Mouse (Mus musculus): Measurements from ENCODE around the gene Trappc5.

Gene Trappc5

DNA sequence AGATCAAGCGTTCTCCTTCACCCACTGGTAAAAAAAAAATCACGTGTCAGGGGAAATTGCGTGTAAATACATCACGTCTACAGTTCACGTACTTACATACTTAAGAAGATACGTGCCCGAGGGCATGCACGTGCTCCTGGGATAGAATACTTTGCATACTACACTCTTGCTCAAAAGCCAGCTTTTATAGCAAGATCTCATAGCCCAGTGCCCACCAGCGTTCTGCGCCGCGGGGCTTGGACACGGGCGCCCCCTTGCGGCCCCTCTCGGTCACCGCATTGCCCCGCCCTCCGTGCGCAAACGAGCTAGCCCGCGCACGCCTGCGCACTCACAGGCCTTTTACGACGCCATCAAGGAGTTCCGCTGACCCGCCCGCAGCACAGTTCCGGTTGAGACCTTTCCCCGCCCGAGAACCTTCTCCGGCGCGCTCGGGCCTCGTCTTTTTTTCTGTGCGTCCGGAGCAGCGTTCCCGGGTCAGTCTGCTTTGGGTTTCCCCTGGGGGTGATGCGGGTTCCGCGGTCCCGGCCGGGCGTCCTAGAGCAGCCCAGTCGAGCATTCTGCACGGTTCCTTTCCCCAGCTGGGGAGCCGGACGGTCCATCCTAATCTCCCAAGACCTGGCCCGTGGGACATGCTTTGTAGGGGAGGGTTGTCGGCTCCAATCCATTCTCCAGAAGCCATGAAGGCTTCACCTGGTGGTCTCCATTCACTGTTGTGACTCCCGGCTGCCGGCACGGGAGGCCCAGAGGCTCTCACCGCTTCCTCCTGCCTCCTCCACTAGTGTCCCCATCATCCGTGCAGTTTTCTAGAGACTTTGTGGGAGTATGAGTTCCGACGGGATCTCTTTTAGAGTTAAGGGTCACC lies at the start of gene Trappc5:
Trappc5 (plus strand) TSS at position 169 of the 862 bp plus-strand sequence.
- DNase-seq (ENCODE audit: low spot score in 2 of 2): peak; percentile 82 to 96

DNA sequence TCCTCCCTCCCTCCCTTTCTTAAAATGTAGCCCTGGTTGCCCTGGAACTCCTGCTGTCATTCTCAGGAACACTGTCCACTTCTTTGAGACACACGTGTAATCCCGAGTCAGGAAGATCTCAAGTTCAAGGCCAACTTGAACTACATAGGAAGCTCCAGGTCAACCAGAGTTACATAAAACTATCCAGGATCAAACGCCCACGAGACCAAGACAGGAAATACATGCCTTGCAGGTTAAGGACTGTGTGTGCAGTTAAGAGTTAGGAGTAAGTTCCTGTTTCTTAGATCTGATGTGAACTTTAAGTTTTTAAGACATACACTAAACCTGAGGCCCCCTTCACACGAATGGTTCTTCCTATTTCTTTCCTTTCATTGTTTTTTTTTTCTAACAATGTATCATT lies 49.1 kb upstream of the Trappc5 start:
- DNase-seq (ENCODE audit: low spot score in 2 of 2): no peak

DNA sequence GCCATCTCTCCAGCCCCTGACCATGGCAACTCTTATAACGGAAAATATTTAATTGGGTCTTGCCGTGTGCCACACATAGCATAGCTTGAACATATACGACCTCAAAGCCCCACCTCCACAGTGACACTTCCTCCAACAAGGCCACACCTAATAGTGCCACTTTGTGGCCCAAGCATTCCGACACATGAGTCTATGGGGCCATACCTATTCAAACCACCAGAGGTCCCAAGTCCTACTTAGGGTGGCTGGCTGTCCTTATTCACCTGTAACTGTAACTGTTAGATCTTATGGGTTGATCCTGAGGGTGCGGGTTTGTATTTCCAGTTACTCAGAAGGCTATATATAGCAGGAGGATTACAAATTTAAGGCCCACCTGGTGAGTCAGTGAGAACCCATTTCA lies 48.1 kb upstream of the Trappc5 start:
- peak in 1 of 2 experiments; percentile 31 for DNase-seq (ENCODE audit: low spot score in 2 of 2)

DNA sequence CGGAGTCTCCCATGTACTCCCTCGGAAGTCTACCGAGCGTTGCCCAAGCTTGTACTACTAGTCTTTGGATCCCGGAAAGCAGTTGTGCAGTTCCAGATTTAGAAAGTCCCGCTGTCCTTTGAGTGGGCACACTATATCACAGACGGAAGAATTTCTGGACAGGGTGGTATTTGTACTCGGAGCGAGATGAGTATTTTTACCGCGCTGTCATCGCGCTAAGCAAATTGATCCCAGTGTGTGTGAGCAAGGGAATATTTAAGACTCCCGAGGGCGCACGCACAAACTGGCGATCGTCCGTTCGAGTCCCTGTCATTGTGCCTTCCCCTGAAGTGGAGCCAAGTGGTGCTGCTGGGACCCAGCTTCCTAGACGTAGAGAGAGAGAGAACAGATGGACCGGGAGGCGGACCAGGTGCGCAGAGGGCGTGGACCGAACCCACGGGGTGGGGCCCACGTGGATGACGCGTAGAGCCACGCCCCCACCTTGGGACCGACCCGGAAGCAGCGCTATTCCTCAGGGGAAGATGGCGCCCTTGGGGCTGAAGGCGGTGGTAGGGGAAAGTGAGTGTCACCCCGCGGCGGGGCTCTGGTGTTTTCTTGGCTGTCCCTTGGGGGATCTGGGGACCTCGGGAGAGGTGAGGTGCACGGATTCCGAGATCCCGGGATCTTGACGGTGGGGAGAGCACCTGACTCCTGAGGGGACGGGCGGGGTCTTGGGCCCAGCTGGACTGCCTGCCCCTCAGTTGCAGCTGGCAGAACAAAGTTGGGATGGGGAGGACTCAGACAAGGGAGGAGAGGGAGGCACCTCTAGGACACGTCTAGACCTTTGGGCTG lies 45.2 kb upstream of the Trappc5 start, which contains the start of gene Stxbp2:
Stxbp2 (plus strand) TSS at position 309 of the 831 bp plus-strand sequence.
- DNase-seq (ENCODE audit: low spot score in 2 of 2): peak in 1 of 2 experiments; percentile 67

DNA sequence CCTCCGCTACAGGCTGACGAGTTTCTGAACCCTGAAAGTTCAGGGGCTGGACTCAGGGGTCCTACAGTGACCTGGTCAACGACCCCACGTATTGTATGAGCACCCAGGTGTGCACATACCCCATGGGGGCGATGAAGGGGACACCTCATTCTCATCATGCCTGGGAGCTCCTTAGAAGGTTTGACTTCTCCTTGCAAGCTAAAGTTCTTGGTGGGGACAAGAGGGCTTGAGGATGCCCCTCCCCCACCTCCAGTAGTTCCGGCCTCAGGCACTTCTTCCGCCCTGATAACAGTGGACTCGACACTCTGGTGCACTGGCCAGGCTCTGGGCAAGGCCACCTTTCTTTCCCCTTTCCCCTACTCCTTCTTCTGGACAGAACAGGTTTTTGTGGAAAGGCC lies 44.6 kb upstream of the Trappc5 start:
- DNase-seq (ENCODE audit: low spot score in 2 of 2): no peak

DNA sequence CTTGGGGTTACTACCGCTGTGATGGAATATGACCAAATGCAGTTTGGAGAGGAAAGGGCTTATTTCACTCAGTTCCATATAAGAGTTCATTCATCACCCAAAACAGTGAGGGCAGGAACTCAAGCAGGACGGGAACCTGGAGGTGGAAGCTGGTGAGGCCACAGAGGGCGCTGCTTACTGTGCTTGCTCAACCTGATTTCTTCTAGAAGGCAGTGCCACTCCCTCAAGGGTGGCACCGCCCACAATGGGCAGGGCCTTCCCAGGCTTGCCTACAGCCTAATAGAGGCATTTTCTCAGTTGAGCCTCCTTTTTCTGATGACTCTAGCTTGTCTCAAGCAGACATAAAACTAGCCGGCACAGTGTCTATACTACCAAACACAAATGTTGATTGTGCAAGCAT lies 30.3 kb upstream of the Trappc5 start:
- DNase-seq (ENCODE audit: low spot score in 2 of 2): peak in 1 of 2 experiments; percentile 25

DNA sequence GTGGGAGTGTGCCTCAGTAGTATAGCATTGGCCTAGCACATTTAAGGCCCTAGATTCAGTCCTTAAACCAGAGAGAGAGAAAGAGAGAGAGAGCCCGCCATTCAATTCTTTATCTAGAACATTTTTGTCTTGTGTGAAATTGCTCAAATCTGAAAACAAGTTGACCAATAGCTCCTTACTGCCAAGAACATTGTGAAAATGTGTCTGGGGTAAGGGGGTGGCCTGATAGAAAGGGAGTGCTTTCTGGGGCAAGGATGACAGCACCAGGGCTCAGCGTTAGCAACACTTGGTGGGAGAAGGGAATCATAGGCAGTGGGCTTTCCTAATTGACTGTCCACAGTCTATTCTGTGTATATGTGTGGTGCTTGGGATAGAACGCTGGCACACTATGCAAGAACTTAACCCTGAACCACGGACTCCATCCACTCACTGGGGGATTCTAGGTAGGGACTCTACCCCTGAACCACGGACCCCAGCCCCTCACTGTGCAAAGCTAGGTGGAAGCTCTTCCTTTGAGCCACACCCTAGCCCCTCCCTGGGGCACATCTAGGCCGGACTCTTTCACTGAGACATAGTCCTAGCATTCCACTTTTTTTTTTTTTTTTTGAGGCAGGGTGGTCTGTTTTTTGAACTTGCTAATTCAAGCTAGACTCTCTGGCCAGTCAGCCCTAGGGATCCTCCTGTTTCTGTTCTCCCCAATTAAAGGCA lies 29.1 kb upstream of the Trappc5 start:
- DNase-seq (ENCODE audit: low spot score in 2 of 2): no peak

DNA sequence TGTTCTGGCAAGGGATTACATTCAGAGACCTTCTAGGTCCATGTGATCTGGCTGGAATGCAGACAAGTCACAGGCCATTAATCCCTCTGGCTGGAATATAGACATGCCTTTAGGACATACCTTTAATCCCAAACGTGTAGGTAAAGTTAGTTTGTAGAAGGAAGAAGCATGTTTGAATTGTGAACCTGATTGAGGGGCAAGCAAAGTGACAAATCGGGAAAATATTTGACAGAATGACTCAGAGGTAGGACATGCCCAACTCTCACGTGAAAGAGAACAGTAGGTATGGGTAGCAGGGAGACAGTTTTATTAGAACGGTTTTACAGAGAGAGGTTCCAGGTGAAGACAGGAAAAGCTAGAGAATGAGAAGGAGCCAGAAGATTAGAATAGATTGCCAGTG lies 28.5 kb upstream of the Trappc5 start:
- DNase-seq (ENCODE audit: low spot score in 2 of 2): no peak

DNA sequence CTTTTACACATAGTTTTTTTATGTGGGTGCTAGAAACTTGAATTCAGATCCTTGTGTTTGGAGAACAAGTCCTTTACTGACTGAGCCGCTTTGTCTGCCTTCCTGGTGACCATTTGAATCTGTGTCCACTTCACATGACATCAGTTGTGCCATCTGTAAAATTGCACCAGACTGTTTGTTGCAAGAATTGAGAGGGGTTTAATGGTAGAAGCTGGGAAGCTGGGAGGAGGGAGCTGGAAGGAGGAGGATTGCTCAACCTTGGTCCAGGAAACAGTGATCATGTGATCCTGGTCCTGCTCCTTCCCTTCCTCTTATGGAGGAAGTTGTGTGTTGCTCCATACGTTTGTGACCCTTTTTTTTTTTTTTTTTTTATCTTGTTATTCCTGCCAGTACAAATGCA lies 27.8 kb upstream of the Trappc5 start:
- DNase-seq (ENCODE audit: low spot score in 2 of 2): no peak

DNA sequence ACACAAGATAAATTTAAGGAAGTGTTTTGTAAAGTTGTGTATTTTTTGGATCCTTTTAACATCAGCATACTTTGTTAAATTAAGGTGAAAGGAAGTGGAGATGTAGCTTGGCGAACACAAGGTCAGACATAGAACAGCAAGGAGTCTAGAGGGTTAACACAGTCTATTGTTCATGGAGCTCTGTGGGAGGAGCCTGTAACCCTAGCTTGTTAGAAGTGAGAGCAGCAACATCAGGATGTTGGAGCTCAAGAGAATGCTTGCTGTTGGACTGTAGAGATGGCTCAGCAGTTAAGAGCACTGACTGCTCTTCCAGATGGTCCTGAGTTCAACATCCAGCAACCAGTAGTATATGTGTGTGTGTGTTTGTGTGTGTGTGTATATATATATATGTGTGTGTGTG lies 27.1 kb upstream of the Trappc5 start:
- no peak for DNase-seq (ENCODE audit: low spot score in 2 of 2)

DNA sequence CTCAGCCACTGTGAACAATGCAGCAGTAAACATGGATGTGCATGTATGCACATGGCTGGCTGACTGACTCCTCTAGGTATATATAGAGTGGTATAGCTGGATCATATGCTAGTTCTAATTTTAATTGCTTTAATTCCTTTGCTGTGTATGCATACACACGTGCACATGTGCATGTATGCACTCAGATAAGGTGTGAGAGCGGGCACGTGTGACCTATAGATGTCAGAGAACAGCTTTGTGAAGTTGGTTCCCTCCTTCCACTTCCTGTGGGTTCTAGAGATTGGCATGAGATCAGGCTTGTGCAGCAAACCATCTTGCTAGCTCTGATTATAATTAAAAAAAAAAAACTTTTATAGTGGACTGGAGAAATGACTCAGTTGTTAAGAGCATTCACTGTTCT lies 23.3 kb upstream of the Trappc5 start:
- DNase-seq (ENCODE audit: low spot score in 2 of 2): no peak

DNA sequence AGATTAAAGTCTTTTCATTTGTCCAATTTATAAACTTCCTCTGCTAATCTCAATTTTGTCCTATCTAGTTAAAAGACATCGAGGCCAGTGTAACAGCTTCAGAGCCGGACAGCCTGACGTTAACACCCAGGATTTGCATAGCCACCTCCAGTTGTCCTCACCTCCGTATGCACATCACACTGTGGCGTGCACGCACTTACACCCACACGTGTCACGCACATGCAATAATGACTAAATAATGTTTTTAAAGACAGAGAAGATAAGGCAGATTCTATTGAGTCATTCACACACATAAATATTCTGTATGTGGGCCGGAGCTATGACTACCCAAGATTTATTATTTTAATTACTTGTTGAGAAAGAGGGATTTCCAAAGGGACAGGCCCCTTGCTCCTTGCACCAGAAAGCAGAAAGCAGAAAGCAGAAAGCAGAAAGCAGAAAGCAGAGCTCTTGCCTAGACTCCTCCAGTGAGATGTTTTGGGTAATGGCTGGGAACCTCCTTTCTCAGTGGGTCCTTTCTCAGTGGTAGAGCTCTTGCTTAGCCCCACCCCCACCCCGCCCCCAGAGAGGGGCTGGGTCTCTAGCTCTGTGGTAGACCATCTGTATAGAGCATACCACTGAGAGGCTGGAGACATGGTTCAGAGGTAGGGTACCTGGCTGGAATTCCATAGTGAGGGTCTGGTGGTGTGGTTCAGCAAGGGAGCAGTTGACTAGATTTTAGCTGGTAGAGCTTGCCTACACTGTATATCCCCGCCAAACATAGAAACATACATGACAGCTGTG lies 21.2 kb upstream of the Trappc5 start:
- no peak for DNase-seq (ENCODE audit: low spot score in 2 of 2)

DNA sequence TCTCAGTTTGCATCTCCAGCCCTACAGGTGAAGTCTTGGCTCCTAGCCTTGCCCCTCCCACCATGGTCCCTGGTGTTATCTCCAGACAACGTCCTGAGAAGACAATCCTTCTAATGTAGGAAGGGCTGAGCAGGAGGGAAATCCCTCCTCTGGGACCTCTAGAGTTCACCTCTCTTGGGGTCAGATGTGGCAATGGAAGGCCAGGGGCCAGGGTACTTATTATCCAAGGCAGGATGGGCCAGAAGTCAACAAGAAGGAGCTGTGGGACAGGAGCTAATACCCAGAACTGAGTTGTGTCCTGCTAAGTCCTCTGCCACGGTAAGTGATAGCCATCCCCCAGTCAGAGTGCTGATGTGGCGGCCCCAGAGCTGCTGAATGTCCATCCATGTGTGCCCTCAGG lies 20.6 kb upstream of the Trappc5 start, which contains the start of gene Retn:
Retn (plus strand) TSS at position 245 of the 400 bp plus-strand sequence.
- no peak for DNase-seq (ENCODE audit: low spot score in 2 of 2)

DNA sequence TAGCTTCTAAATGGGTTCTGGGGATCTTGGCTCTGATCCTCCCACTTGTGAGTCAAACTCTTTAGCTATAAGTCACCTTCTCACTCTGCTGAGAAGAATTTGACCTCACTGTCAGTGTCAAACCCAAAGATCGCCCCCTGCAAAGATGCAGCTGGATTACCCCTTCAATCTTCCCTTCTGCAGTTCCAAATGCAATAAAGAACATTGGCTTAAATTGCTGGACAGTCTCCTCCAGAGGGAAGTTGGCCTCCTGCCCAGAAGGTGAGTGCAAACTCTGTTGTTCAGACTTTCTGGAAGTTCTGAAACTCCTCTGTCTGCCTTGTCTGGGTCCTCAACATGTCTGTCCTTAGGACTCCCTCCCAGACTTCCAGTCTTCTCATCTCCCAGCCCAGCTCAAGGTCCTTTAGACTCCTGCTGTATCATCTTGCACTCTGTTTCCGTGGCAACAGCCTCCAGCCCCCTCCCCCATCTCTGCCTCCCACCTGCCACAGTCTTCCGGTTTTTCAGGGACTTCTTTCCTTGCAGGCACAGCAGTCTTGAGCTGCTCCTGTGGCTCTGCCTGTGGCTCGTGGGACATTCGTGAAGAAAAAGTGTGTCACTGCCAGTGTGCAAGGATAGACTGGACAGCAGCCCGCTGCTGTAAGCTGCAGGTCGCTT lies 19.2 kb upstream of the Trappc5 start:
- DNase-seq (ENCODE audit: low spot score in 2 of 2): peak in 1 of 2 experiments; percentile 45

DNA sequence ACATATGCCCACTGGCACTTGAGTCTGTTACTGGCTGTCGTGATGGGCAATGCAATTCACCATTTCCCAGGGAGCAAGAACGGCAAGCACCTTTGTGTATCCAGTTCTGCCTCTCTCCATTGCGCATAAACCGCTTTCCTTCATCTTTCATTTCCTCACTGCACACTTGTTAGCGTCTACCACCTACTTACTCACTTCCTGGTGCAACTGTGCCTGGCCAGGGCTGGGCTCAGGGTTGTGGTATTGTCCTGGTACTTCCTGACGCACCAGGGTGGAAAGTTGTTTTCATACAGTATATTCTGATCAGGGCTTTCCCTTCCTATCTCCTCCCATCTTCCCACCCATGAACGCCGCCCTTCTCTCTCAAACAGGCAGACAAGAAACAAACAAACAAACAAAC lies 15.2 kb upstream of the Trappc5 start:
- DNase-seq (ENCODE audit: low spot score in 2 of 2): no peak

DNA sequence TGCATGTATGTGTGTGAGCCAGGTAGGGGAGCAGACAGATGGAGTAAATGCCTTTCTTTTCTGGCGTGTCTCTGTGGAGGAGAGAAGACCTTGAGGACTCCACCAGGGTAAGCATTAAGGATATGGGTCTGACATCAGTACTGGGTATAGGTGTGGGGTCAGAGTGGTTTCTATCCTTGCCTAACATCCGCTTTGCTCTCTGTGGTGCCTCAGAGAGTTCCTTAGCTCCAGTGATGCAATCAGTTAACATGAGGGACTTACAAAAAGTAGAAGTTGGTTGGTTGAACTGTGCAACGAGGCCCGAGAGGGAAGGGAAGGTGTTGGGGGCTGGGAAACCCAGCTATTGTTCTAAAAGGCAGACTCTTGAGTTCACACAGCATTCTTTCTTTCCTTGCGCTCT lies 11.7 kb upstream of the Trappc5 start:
- no peak for DNase-seq (ENCODE audit: low spot score in 2 of 2)

DNA sequence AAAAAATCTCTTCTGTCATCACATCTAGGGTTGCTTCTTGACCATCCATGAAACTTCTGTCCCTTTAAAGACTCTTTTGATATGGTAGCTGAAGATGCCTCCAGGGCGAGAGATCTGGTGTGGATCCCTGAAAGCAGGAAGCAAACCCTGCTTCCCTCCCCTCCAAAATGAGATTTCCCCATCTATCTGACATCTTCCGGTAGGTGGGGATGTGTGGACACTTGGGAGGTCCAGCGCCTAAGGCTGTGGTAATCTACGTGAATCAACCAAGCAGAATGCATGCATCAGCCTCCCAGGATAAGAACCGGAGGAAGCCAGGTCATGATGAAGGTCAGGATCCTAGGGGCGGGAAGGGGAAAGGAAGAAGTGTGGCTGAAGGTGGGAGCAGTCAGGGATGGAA lies 10.6 kb upstream of the Trappc5 start, which contains the start of gene Mcemp1:
Mcemp1 (plus strand) TSS at position 248 of the 400 bp plus-strand sequence.
- no peak for DNase-seq (ENCODE audit: low spot score in 2 of 2)

DNA sequence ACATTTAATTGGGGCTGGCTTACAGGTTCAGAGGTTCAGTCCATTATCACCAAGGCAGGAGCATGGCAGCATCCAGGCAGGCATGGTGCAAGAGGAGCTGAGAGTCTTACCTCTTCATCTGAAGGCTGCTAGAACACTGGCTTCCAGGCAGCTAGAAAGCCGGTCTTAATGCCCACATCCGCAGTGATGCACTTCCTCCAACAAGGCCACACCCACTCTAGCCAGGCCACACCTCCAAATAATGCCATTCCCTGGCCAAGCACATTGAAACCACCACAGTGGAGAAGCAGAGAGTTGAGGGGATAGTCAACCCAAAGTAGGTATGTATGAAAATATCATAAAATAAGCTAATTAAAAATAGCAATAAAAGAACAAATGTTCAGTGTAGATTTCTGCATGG lies 5.7 kb upstream of the Trappc5 start:
- DNase-seq (ENCODE audit: low spot score in 2 of 2): no peak

DNA sequence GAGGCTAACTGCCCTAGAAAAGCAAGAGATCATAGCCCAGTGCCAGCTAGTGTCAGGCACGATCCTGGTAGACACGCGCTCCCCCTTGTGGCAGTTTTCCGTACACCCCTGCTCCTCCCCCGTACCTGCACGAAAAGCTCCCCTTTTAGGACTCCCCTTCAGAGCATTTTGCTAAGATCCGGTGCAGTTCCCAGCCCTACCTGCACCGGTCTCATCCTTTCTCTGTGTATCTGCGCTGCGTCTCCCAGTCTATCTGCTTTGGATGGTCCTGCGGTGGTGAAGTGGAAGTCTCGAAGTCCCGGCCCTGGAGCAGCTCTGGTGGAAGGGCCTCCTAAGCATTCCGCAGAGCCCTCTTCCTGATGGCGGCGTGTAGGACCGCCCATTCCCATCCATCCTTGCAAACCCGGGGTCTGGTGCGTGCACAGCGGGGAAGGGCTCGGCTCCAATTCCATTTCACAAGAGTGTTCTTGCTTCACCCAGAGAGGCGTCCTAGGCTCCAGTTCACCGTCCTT lies 4.1 kb upstream of the Trappc5 start, which contains the start of gene Fcor:
Fcor (minus strand) TSS at position 383 of the 512 bp plus-strand sequence.
- peak; percentile 69 to 94 for DNase-seq (ENCODE audit: low spot score in 2 of 2)

DNA sequence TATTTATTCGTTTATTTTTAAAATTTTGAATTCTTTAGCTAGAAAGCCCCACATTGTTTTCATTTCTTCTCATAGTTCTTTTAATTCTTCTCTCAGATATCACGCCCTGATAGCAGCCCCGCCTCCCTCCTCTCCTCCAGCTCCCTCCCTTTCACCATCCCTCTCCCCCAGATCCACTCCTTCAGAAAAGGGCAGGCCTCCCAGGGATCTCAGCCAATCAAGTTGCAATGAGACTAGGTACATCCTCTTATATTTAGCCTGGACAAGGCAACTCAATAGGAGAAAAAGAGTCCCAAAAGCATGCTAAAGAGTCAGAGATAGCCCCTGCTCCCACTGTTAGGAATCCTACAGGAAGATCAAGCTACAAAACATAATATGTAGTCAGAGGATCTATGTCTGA lies 1.4 kb upstream of the Trappc5 start:
- DNase-seq (ENCODE audit: low spot score in 2 of 2): no peak

Data from left cerebral cortex, adult 9 months (tissue).